Mouse (Mus musculus) small intestine, adult 2 months (tissue): ENCODE data around the gene Tuba1b.

Experiments
- CTCF ChIP-seq: fragments of 200-500 bp; IDR thresholded peaks from 2 replicates; pipeline ENCODE4 v1.5.1; 2012; ENCODE audit warnings: low read depth, mild to moderate bottlenecking, control low read depth, inconsistent platforms, low read length, moderate library complexity, mixed read lengths; ENCODE audit not compliant: insufficient replicate concordance, insufficient read length; ENCODE audit errors: extremely low read depth
- POLR2A ChIP-seq: fragments of 200-500 bp; IDR thresholded peaks from 2 replicates; pipeline ENCODE4 v1.6.1; 2012; ENCODE audit warnings: low read depth, mild to moderate bottlenecking, control low read depth, inconsistent platforms, low read length, moderate library complexity

- TF ChIP-seq POLR2A (peak; percentile 11; the same call in 1 of the 2 replicates), CTCF (peak; percentile 50; the same call in 1 of the 2 replicates)
Measured at GRCm38 (mm10) chr15:98952751-98953400, 18.5 kb upstream of the Tuba1b start.
